Mouse (Mus musculus) thymus, adult 2 months (tissue): ENCODE results near the gene Ccdc85b.

Experiments used
- CTCF ChIP-seq: fragments of 200-500 bp; IDR thresholded peaks from 2 replicates; pipeline ENCODE4 v1.5.1; 2012; ENCODE audit warnings: mild to moderate bottlenecking, control low read depth, low read length, moderate library complexity, borderline replicate concordance; ENCODE audit not compliant: control insufficient read depth, poor library complexity, insufficient read depth; ENCODE audit errors: extremely low read depth
- POLR2A ChIP-seq: fragments of 200-500 bp; IDR thresholded peaks from 2 replicates; pipeline ENCODE4 v1.6.1; 2012; ENCODE audit warnings: mild to moderate bottlenecking, low read length, control low read depth, moderate library complexity; ENCODE audit not compliant: control insufficient read depth, poor library complexity, insufficient read depth; ENCODE audit errors: extremely low read depth

- no peak for TF ChIP-seq POLR2A
- no peak for TF ChIP-seq CTCF
Measured at GRCm38 (mm10) chr19:5475069-5475714, 17.5 kb upstream of the Ccdc85b start.
